Mouse (Mus musculus) heart, embryonic 15.5 days (tissue): Measurements from ENCODE around the gene Ccnl2. TPM values are rescaled to one million over a fixed set of nuclear protein-coding genes. Genes with fewer than 3 reads are reported as not detected.

Experiments
- ATAC-seq: fragments of 200-750 bp; cut with Nextera tagmentation; replicated peaks from 2 replicates; pipeline ENCODE4 v1.8.0; 2017; ENCODE audit warnings: low read depth, moderate TSS enrichment; ENCODE audit not compliant: insufficient number of reproducible peaks, insufficient read depth, low FRiP score
- H3K27ac ChIP-seq: fragments of 300-500 bp; sonication (generic); 2 replicates; pipeline ENCODE4 v1.5.1; 2015; ENCODE audit warnings: mild to moderate bottlenecking, inconsistent platforms
- H3K27me3 ChIP-seq: fragments of 300-500 bp; sonication (generic); 2 replicates; pipeline ENCODE4 v1.6.1; 2015; ENCODE audit warnings: inconsistent platforms
- H3K36me3 ChIP-seq: fragments of 300-500 bp; sonication (generic); 2 replicates; pipeline ENCODE4 v1.6.1; 2015; ENCODE audit warnings: mild to moderate bottlenecking, inconsistent platforms
- H3K4me1 ChIP-seq: fragments of 300-500 bp; sonication (generic); replicated peaks from 2 replicates; pipeline ENCODE4 v1.6.1; 2015; ENCODE audit warnings: inconsistent platforms
- H3K4me2 ChIP-seq: fragments of 300-500 bp; sonication (generic); 2 replicates; pipeline ENCODE4 v1.6.1; 2015; ENCODE audit warnings: inconsistent platforms, mild to moderate bottlenecking, moderate library complexity
- H3K4me3 ChIP-seq: fragments of 300-500 bp; sonication (generic); 2 replicates; pipeline ENCODE4 v1.5.1; 2015; ENCODE audit warnings: mild to moderate bottlenecking, inconsistent platforms
- H3K9ac ChIP-seq: fragments of 300-500 bp; sonication (generic); 2 replicates; pipeline ENCODE4 v1.6.1; 2015; ENCODE audit warnings: mild to moderate bottlenecking, inconsistent platforms
- H3K9me3 ChIP-seq: fragments of 300-500 bp; sonication (generic); replicated peaks from 2 replicates; pipeline ENCODE4 v1.6.1; 2016; ENCODE audit warnings: inconsistent platforms
- WGBS: fragments of 180-500 bp; shearing (Covaris S2); methylation state at CpG from one replicate; pipeline ENCODE4 v1.1.7; 2015; ENCODE audit warnings: mixed read lengths; 5-methylcytosine and 5-hydroxymethylcytosine counted together
- polyA plus RNA-seq: library from polyadenylated mRNA; unstranded; fragments of >200 nt; fragmentation: Nextera tagmentation; extraction: Ambion mirVana; gene quantifications from 2 replicates; pipeline ENCODE4 v1.2.1, GENCODE M21; 2015

Gene Ccnl2
- polyA plus RNA-seq, 1 experiment from 2014 or later: 106 TPM

GRCm38 (mm10) chr4:155790650-155791161 is 21.6 kb upstream of the Ccnl2 start:
- no peak overlapping the region for H3K4me2 ChIP-seq
- H3K4me1 ChIP-seq: peaks cover 5% of the 10 kb centered on the region
- no peak overlapping the region for H3K27ac ChIP-seq
- H3K4me3 ChIP-seq: no peak overlapping the region
- no peaks in the 10 kb centered on the region for H3K9me3 ChIP-seq
- H3K9ac ChIP-seq: no peak overlapping the region
- no peak for ATAC-seq
- WGBS: 62% methylated on average over 3 of the region's 3 CpGs
- no peaks in the 10 kb centered on the region for H3K27me3 ChIP-seq
- no peaks in the 10 kb centered on the region for H3K36me3 ChIP-seq

GRCm38 (mm10) chr4:155791240-155791933 is 20.9 kb upstream of the Ccnl2 start:
- H3K27me3 ChIP-seq: no peaks in the 10 kb centered on the region
- no peak for ATAC-seq
- whole genome bisulfite sequencing: 66% methylated on average over 24 of the region's 24 CpGs
- no peak overlapping the region for H3K9ac ChIP-seq
- no peaks in the 10 kb centered on the region for H3K9me3 ChIP-seq
- no peak overlapping the region for H3K27ac ChIP-seq
- no peaks in the 10 kb centered on the region for H3K36me3 ChIP-seq
- no peak overlapping the region for H3K4me3 ChIP-seq
- peaks cover 3% of the 10 kb centered on the region; the same call in 1 of the 2 replicates for H3K4me1 ChIP-seq
- H3K4me2 ChIP-seq: no peak overlapping the region

GRCm38 (mm10) chr4:155793730-155794129 is 18.6 kb upstream of the Ccnl2 start:
- Histone ChIP-seq H3K9me3 (no peaks in the 10 kb centered on the region), H3K36me3 (no peaks in the 10 kb centered on the region), H3K27me3 (no peaks in the 10 kb centered on the region), H3K27ac (no peak overlapping the region), H3K4me3 (no peak overlapping the region), H3K9ac (no peak overlapping the region), H3K4me1 (peaks cover 3% of the 10 kb centered on the region; the same call in 1 of the 2 replicates), H3K4me2 (no peak overlapping the region)
- no peak for ATAC-seq
- WGBS: 40% methylated on average over 2 of the region's 2 CpGs

GRCm38 (mm10) chr4:155802075-155802474 is 10.2 kb upstream of the Ccnl2 start:
- Histone ChIP-seq H3K9ac (no peak overlapping the region), H3K27me3 (no peaks in the 10 kb centered on the region), H3K4me2 (no peak overlapping the region), H3K4me1 (peaks cover 16% of the 10 kb centered on the region), H3K36me3 (0 out of 2 replicates have a peak, but pooled peaks cover 3% of the 10 kb centered on the region), H3K9me3 (no peaks in the 10 kb centered on the region), H3K27ac (no peak overlapping the region), H3K4me3 (no peak overlapping the region)
- 89% methylated on average over 1 of the region's 1 CpGs for WGBS
- no peak for ATAC-seq

GRCm38 (mm10) chr4:155802741-155803339 is 9.4 kb upstream of the Ccnl2 start, which contains the start of gene Mrpl20:
Gene Mrpl20, plus strand, starts transcription at chr4:155802878.
- Histone ChIP-seq H3K4me1 (peaks cover 16% of the 10 kb centered on the region), H3K27ac (peak within 1 kb of the TSS; percentile 63), H3K4me2 (peak within 1 kb of the TSS; percentile 65), H3K36me3 (peaks cover 9% of the 10 kb centered on the region), H3K27me3 (no peaks in the 10 kb centered on the region), H3K4me3 (peak within 1 kb of the TSS; percentile 65), H3K9me3 (no peaks in the 10 kb centered on the region), H3K9ac (peak within 1 kb of the TSS; percentile 70)
- WGBS: 7% methylated on average over 12 of the region's 12 CpGs
- ATAC-seq: no peak

GRCm38 (mm10) chr4:155803340-155804041 is 8.8 kb upstream of the Ccnl2 start:
- H3K4me2 ChIP-seq: peak overlapping the region; percentile 65
- peaks cover 15% of the 10 kb centered on the region for H3K36me3 ChIP-seq
- H3K27ac ChIP-seq: peak overlapping the region; percentile 63
- peaks cover 16% of the 10 kb centered on the region for H3K4me1 ChIP-seq
- under 1% methylated on average over 58 of the region's 58 CpGs for WGBS
- H3K4me3 ChIP-seq: peak overlapping the region; percentile 65
- no peaks in the 10 kb centered on the region for H3K9me3 ChIP-seq
- H3K27me3 ChIP-seq: no peaks in the 10 kb centered on the region
- ATAC-seq: peak; percentile 96
- peak overlapping the region; percentile 70 for H3K9ac ChIP-seq

GRCm38 (mm10) chr4:155807841-155808240 is 4.4 kb upstream of the Ccnl2 start:
- Histone ChIP-seq H3K36me3 (peaks cover 39% of the 10 kb centered on the region), H3K4me1 (peaks cover 22% of the 10 kb centered on the region), H3K4me2 (no peak overlapping the region), H3K4me3 (no peak overlapping the region), H3K9ac (no peak overlapping the region), H3K27ac (no peak overlapping the region), H3K9me3 (no peaks in the 10 kb centered on the region), H3K27me3 (no peaks in the 10 kb centered on the region)
- 81% methylated on average over 3 of the region's 3 CpGs for WGBS
- no peak for ATAC-seq

- H3K4me3 ChIP-seq: peak overlapping the region; percentile 92
- H3K9me3 ChIP-seq: no peaks in the 10 kb centered on the region
- peaks cover 20% of the 10 kb centered on the region for H3K4me1 ChIP-seq
- H3K36me3 ChIP-seq: peaks cover 64% of the 10 kb centered on the region
- H3K4me2 ChIP-seq: peak overlapping the region; percentile 71
- WGBS: under 1% methylated on average over 49 of the region's 49 CpGs
- H3K27me3 ChIP-seq: no peaks in the 10 kb centered on the region
- H3K27ac ChIP-seq: peak overlapping the region; percentile 95
- ATAC-seq: peak; percentile 37
- H3K9ac ChIP-seq: peak overlapping the region; percentile 94
Observed at GRCm38 (mm10) chr4:155812665-155813181, 434 bp downstream of the Ccnl2 start.

- no peak overlapping the region for H3K4me2 ChIP-seq
- no peaks in the 10 kb centered on the region for H3K27me3 ChIP-seq
- ATAC-seq: no peak
- no peak overlapping the region for H3K27ac ChIP-seq
- H3K4me3 ChIP-seq: no peak overlapping the region
- 85% methylated on average over 4 of the region's 4 CpGs for WGBS
- peaks cover 11% of the 10 kb centered on the region for H3K4me1 ChIP-seq
- no peaks in the 10 kb centered on the region for H3K9me3 ChIP-seq
- peaks cover 79% of the 10 kb centered on the region for H3K36me3 ChIP-seq
- H3K9ac ChIP-seq: no peak overlapping the region
Observed at GRCm38 (mm10) chr4:155817533-155817932, 5.2 kb downstream of the Ccnl2 start.

- 76% methylated on average over 7 of the region's 7 CpGs for WGBS
- H3K27me3 ChIP-seq: no peaks in the 10 kb centered on the region
- H3K36me3 ChIP-seq: peaks cover 94% of the 10 kb centered on the region
Observed at GRCm38 (mm10) chr4:155821025-155821424, 8.7 kb downstream of the Ccnl2 start.

GRCm38 (mm10) chr4:155823443-155823842 is 11.2 kb downstream of the Ccnl2 start:
- ATAC-seq: no peak
- Histone ChIP-seq H3K9ac (no peak overlapping the region), H3K4me2 (no peak overlapping the region), H3K4me1 (no peaks in the 10 kb centered on the region), H3K9me3 (no peaks in the 10 kb centered on the region), H3K4me3 (no peak overlapping the region), H3K27me3 (no peaks in the 10 kb centered on the region), H3K27ac (no peak overlapping the region), H3K36me3 (peaks cover 90% of the 10 kb centered on the region)
- 93% methylated on average over 16 of the region's 16 CpGs for WGBS

More at GRCm38 (mm10) chr4:155821025-155821424, 8.7 kb downstream of the Ccnl2 start:
- Histone ChIP-seq H3K4me2 (no peak overlapping the region), H3K4me1 (no peaks in the 10 kb centered on the region), H3K9ac (no peak overlapping the region), H3K4me3 (no peak overlapping the region), H3K27ac (no peak overlapping the region), H3K9me3 (no peaks in the 10 kb centered on the region)
- ATAC-seq: no peak
